Mouse (Mus musculus) forebrain, embryonic 12.5 days (tissue): ENCODE measurements at regions not wholly inside any gene's neighbourhood (a gene's known extent, or its start where the extent isn't known, plus 50 kb on each side); places are given as distances from the start of the nearest gene placed in this dataset.

Source experiments
- ATAC-seq: fragments of 200-750 bp; cut with Nextera tagmentation; 2 replicates; pipeline ENCODE4 v1.8.0; 2017; ENCODE audit warnings: moderate TSS enrichment; ENCODE audit not compliant: low FRiP score
- H3K27ac ChIP-seq: fragments of 300-500 bp; sonication (generic); 2 replicates; pipeline ENCODE4 v1.5.1; 2016; ENCODE audit warnings: mild to moderate bottlenecking
- H3K27me3 ChIP-seq: fragments of 300-500 bp; sonication (generic); 2 replicates; pipeline ENCODE4 v1.6.1; 2016; ENCODE audit warnings: mild to moderate bottlenecking
- H3K36me3 ChIP-seq: fragments of 300-500 bp; sonication (generic); replicated peaks from 2 replicates; pipeline ENCODE4 v1.6.1; 2016; ENCODE audit warnings: mild to moderate bottlenecking
- H3K4me1 ChIP-seq: fragments of 300-500 bp; sonication (generic); 2 replicates; pipeline ENCODE4 v1.6.1; 2016
- H3K4me2 ChIP-seq: fragments of 300-500 bp; sonication (generic); 2 replicates; pipeline ENCODE4 v1.6.1; 2016; ENCODE audit warnings: mild to moderate bottlenecking, moderate library complexity
- H3K4me3 ChIP-seq: fragments of 300-500 bp; sonication (generic); replicated peaks from 2 replicates; pipeline ENCODE4 v1.5.1; 2016; ENCODE audit warnings: mild to moderate bottlenecking
- H3K9ac ChIP-seq: fragments of 300-500 bp; sonication (generic); 2 replicates; pipeline ENCODE4 v1.6.1; 2016; ENCODE audit warnings: mild to moderate bottlenecking
- H3K9me3 ChIP-seq: fragments of 300-500 bp; sonication (generic); 2 replicates; pipeline ENCODE4 v1.6.1; 2016
- WGBS: fragments of 180-500 bp; shearing (Covaris S2); methylation state at CpG from one replicate; pipeline ENCODE4 v1.1.7; 2016; 5-methylcytosine and 5-hydroxymethylcytosine counted together

DNA sequence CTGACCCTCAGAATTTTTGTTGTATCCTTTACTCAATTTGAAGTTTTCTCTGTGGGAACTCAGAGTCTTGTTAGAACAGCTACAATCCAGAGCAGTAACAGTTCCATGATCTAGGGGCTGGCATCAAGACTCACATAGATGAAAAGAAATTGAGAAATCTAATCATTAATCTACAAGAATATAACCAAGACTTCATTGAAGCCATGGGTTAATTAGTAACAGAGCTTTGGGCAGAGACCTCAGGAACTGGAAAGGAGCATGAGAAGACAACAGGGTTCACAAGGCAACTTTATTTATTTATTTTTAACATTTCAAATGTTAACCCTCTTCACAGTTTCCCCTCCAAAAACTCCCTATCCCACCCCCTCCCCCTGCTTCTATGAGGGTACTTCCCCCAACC lies 160.4 kb upstream of the Thumpd2 start:
- no peak overlapping the region for H3K4me3 ChIP-seq
- H3K27me3 ChIP-seq, result no peaks in the 10 kb centered on the region
- no peak overlapping the region for H3K27ac ChIP-seq
- H3K9me3 ChIP-seq, result no peaks in the 10 kb centered on the region
- H3K4me2 ChIP-seq, result no peak overlapping the region
- no peaks in the 10 kb centered on the region for H3K36me3 ChIP-seq
- no peaks in the 10 kb centered on the region for H3K4me1 ChIP-seq
- H3K9ac ChIP-seq, result no peak overlapping the region
- ATAC-seq, result no peak

DNA sequence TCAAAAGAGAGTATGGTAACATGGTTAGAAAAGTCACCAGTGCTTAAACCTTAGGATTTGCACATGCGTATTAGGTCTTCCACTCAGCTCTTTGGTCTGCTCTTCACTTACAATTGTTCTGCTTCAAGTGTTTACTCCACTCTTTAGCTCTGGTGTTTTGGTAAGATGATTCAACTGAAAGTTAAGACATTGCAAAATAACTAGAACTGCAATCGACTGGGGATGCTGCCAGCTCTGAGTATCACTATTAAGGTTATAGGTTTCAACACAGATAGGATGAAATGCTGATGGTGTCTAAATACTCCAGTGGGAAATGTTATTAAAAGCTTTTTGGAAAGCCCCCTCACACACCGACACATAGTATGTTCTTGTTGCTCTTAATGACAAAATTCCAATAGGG lies 156.6 kb upstream of the Thumpd2 start:
- Histone ChIP-seq H3K4me3 (no peak overlapping the region), H3K4me2 (no peak overlapping the region), H3K27ac (no peak overlapping the region), H3K27me3 (no peaks in the 10 kb centered on the region), H3K36me3 (no peaks in the 10 kb centered on the region), H3K9ac (no peak overlapping the region), H3K4me1 (no peaks in the 10 kb centered on the region), H3K9me3 (no peaks in the 10 kb centered on the region)
- no peak for ATAC-seq
- WGBS, result 91% methylated on average over 3 of the region's 3 CpGs

DNA sequence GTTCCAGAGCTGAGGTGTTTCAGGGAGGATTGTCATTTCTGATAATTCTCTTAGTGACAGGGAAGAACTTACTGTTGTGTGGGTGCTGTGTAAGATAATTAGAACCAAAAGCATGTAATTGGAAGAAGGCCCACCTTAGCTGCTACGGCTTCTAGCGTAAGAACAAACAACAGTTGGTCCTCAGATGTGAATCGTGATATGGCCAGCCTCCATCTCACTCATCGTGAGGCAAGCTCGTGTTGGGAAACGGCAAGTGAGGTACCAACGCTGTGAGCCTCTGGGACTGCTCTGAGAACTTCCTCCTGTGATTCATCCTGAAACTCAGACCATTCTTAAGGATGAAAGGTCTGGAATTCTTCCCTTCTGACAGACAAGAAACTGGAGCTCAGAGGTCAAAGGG lies 150.0 kb upstream of the Thumpd2 start:
- H3K27me3 ChIP-seq, result no peaks in the 10 kb centered on the region
- no peak overlapping the region for H3K4me2 ChIP-seq
- H3K27ac ChIP-seq, result no peak overlapping the region
- no peaks in the 10 kb centered on the region for H3K9me3 ChIP-seq
- ATAC-seq, result no peak
- no peak overlapping the region for H3K9ac ChIP-seq
- H3K36me3 ChIP-seq, result no peaks in the 10 kb centered on the region
- WGBS, result 92% methylated on average over 7 of the region's 7 CpGs
- no peak overlapping the region for H3K4me3 ChIP-seq
- H3K4me1 ChIP-seq, result no peaks in the 10 kb centered on the region

DNA sequence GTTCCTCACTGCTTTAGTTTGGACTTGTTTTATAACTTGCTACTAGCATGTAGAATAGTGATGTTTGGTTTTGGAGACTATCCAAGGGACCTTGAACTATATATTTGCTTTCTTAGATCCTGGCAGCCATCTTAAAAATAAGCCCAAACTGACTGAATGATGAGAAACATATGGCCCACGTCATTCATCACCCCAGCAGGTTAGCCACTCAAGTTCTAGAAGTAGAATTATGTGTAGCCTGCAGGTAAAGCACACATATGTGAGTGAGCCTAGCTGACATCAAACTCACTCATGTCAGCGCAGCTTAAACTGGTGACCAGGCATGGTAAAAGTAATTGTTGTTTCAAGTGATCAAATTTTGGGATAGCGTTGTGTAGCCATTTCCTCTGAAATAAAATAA lies 147.2 kb upstream of the Thumpd2 start:
- H3K4me3 ChIP-seq, result no peak overlapping the region
- H3K4me2 ChIP-seq, result no peak overlapping the region
- no peak overlapping the region for H3K9ac ChIP-seq
- no peaks in the 10 kb centered on the region for H3K9me3 ChIP-seq
- H3K4me1 ChIP-seq, result no peaks in the 10 kb centered on the region
- no peaks in the 10 kb centered on the region for H3K27me3 ChIP-seq
- H3K36me3 ChIP-seq, result no peaks in the 10 kb centered on the region
- ATAC-seq, result no peak
- H3K27ac ChIP-seq, result no peak overlapping the region
- WGBS, result 84% methylated on average over 3 of the region's 3 CpGs

DNA sequence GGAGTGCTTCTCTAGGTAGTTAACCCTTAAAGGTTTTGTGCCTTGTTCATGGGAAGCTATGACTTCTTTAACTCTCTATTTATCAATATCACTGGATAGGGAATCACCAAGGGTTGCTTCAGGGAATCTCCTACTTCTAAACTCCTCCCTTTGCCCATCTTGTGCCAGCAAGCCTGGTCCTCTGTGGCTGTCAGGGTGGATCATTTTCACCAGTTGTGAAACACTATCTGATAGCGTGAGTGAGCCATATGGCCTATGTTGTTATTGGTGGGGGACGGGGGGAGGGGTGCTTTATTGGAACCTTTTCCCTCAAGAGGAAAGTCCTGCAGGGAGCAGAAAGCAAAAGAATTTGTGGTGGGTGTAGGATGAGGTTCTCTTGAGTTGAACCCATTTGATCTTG lies 145.5 kb upstream of the Thumpd2 start:
- Histone ChIP-seq H3K4me1 (no peaks in the 10 kb centered on the region), H3K27ac (no peak overlapping the region), H3K9ac (no peak overlapping the region), H3K9me3 (no peaks in the 10 kb centered on the region), H3K27me3 (no peaks in the 10 kb centered on the region), H3K36me3 (no peaks in the 10 kb centered on the region), H3K4me3 (no peak overlapping the region), H3K4me2 (no peak overlapping the region)
- no peak for ATAC-seq
- WGBS, result 85% methylated on average over 2 of the region's 2 CpGs

DNA sequence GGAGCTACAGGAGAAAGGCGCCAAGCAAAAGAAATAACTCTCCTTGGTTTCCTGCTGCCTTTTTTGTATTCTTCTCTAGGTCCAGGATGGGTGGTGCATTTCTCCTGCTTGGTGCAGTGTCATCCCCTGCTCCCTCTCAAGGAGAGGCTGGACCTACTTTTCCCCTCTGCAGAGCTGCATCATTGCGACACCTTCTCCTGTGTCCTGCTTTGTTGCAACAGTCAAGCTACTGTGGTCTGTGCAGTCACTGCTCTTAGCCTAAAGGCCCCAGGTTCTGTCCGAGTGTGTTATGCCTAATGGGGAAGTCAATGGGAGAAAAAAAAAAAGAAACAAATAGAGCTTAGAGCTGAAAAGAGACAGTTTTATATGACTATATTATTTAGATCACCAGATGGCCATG lies 144.4 kb upstream of the Thumpd2 start:
- Histone ChIP-seq H3K9me3 (no peaks in the 10 kb centered on the region), H3K4me2 (no peak overlapping the region), H3K27me3 (no peaks in the 10 kb centered on the region), H3K4me3 (no peak overlapping the region), H3K36me3 (no peaks in the 10 kb centered on the region), H3K9ac (no peak overlapping the region), H3K4me1 (no peaks in the 10 kb centered on the region), H3K27ac (no peak overlapping the region)
- WGBS, result 88% methylated on average over 3 of the region's 3 CpGs
- no peak for ATAC-seq

DNA sequence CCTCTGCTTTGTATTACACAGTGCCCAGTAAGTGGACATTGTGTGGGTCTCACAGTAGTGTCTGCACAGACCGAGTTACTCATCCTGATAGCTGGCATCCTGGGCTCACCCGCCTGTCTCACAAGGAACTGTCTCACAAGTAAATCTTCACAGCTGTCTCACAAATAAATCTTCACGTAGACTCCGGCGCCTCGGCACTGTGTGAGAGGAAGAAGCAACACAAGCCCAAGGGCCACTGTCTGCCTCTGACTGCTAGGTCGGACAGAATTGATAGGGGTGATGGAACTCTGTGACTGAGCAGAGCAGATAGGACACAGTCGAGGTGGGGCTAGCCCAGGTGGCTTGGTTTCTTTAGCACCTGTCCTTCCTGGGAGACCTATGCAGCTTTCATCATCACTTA lies 136.2 kb upstream of the Thumpd2 start:
- Histone ChIP-seq H3K4me2 (no peak overlapping the region), H3K36me3 (no peaks in the 10 kb centered on the region), H3K27me3 (no peaks in the 10 kb centered on the region), H3K9me3 (no peaks in the 10 kb centered on the region), H3K9ac (no peak overlapping the region), H3K4me1 (no peaks in the 10 kb centered on the region), H3K27ac (no peak overlapping the region), H3K4me3 (no peak overlapping the region)
- 86% methylated on average over 8 of the region's 8 CpGs for WGBS
- no peak for ATAC-seq

DNA sequence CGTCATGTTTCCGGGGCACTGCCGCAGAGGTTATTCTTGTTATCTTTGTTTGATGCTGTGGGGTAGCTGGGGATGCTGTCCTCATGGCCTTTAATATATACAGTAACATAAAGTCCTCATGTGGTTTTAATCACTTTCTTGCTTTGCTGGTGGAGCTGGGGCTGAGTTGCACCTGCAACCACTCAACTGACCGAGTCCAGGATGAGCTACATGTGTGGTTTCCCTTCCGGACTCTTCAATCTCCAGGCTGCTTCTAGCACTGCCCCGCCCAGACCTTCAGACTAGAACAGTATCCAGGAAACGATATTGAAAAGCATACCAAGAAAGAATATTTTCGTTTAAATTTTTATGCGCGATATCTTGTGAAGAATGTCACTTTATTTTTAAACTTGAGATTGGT lies 129.1 kb upstream of the Thumpd2 start:
- Histone ChIP-seq H3K4me3 (no peak overlapping the region), H3K4me1 (no peaks in the 10 kb centered on the region), H3K9ac (no peak overlapping the region), H3K4me2 (no peak overlapping the region), H3K36me3 (no peaks in the 10 kb centered on the region), H3K27ac (no peak overlapping the region), H3K9me3 (no peaks in the 10 kb centered on the region), H3K27me3 (no peaks in the 10 kb centered on the region)
- WGBS, result 83% methylated on average over 10 of the region's 10 CpGs
- ATAC-seq, result no peak

DNA sequence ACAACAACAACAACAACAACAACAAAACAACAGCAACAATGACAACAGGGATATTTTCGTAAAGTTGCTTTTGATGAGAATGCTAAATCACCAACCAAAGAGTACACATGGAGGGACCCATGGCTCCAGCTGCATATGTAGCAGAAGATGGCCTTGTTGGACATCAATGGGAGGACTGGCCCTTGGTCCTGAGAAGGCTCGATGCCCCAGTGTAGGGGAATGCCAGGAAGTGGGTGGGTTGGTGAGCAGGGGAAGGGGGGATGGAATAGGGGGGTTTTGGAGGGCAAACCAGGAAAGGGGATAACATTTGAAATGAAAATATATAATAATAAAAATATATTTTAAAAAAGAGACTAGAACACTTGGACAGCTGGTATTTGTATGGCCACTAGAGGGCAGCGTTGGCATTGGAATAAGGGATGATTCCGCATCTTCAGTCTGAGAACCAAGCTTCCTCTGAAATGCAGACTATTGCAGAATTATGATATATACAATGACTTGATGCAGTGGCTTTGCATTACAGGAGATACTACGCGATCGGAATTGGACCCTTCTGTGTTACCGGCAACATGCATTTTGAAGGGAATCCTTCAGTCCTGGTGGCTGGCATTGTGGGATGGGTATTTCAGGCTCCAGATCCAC lies 128.5 kb upstream of the Thumpd2 start:
- no peak overlapping the region for H3K27ac ChIP-seq
- H3K9me3 ChIP-seq, result no peaks in the 10 kb centered on the region
- H3K4me3 ChIP-seq, result no peak overlapping the region
- no peak overlapping the region for H3K4me2 ChIP-seq
- H3K9ac ChIP-seq, result no peak overlapping the region
- 43% methylated on average over 8 of the region's 8 CpGs for WGBS
- no peaks in the 10 kb centered on the region for H3K4me1 ChIP-seq
- no peaks in the 10 kb centered on the region for H3K36me3 ChIP-seq
- peak; percentile 62 for ATAC-seq
- H3K27me3 ChIP-seq, result no peaks in the 10 kb centered on the region

DNA sequence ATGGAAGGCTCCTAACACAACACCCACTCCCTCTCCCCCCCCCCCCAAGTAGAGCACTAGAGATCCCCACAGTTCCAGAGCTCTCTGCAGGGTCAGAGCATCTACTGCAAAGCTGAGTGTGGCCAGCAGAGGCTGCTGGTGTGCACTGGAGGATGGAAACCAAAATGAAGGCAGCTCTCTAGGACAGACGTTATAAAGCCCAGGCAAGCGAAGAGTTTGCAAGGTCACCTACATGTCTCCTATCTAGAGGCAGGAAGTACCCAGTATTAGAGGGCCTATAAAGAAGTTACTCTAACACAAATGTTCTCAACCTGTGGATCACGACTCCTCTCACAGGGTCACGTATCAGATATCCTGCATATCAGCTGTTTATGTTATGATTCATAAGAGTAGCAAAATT lies 125.1 kb upstream of the Thumpd2 start:
- Histone ChIP-seq H3K36me3 (no peaks in the 10 kb centered on the region), H3K27me3 (no peaks in the 10 kb centered on the region), H3K9me3 (no peaks in the 10 kb centered on the region), H3K4me2 (no peak overlapping the region), H3K27ac (no peak overlapping the region), H3K4me3 (no peak overlapping the region), H3K9ac (no peak overlapping the region), H3K4me1 (no peaks in the 10 kb centered on the region)
- WGBS, result 62% methylated on average over 4 of the region's 4 CpGs
- ATAC-seq, result 0 out of 2 replicates have a peak, but pooled peaks have one; percentile 56

DNA sequence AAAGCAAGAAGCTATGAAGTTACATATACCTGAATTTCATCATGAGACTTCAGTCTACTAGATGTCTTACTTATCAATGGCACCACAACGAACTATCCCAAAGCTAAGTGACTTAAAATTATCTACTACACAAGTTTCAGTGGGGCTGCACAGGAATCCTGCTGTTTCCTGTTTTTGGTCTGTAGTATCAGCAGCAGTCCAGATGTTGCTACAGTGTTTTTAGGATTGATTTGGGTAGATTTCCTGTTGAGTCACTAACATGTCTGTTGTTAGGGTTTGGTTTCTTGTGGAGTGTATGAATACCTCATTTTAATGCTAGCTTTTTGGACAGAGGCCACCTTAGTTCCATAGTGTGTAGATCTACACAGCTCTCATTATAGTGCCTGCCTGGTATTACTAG lies 120.8 kb upstream of the Thumpd2 start:
- ATAC-seq, result no peak
- H3K4me1 ChIP-seq, result no peaks in the 10 kb centered on the region
- 94% methylated on average over 1 of the region's 1 CpGs for WGBS

DNA sequence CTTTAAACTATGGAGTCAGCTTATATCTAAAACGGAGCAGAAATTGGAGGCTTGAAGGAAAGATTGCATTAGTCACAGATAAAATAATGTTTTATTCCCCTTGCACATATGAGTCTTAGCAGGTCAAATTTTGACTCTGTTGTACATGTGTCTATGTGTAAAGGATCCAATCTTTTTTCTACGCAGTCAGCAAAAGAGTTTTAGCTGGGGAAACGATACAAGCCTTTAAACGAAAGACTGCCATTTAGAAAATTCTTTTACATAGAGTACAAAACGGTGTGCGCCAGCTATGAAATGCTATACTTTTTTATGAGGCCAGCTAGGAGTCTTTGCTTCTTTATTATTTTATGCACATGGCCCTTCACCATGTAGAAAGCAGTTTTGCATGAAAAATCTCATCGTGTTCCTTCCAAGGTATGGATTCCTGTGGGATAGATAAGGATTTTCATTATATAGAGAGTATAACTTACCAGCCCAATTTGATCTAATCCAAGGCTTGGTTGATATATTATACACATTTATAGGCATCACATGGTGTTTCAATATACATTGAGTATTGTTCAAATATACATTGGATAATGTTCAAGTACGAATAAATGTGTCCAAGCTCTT lies 116.0 kb upstream of the Thumpd2 start:
- H3K9me3 ChIP-seq, result no peaks in the 10 kb centered on the region
- no peak overlapping the region for H3K27ac ChIP-seq
- H3K4me3 ChIP-seq, result no peak overlapping the region
- ATAC-seq, result no peak
- no peaks in the 10 kb centered on the region for H3K27me3 ChIP-seq
- H3K4me2 ChIP-seq, result no peak overlapping the region
- no peak overlapping the region for H3K9ac ChIP-seq
- no peaks in the 10 kb centered on the region for H3K4me1 ChIP-seq
- H3K36me3 ChIP-seq, result no peaks in the 10 kb centered on the region
- WGBS, result 90% methylated on average over 8 of the region's 8 CpGs

More for the DNA sequence above, 120.8 kb upstream of the Thumpd2 start:
- Histone ChIP-seq H3K9me3 (no peaks in the 10 kb centered on the region), H3K4me3 (no peak overlapping the region), H3K9ac (no peak overlapping the region), H3K36me3 (no peaks in the 10 kb centered on the region), H3K27ac (no peak overlapping the region), H3K27me3 (no peaks in the 10 kb centered on the region), H3K4me2 (no peak overlapping the region)

DNA sequence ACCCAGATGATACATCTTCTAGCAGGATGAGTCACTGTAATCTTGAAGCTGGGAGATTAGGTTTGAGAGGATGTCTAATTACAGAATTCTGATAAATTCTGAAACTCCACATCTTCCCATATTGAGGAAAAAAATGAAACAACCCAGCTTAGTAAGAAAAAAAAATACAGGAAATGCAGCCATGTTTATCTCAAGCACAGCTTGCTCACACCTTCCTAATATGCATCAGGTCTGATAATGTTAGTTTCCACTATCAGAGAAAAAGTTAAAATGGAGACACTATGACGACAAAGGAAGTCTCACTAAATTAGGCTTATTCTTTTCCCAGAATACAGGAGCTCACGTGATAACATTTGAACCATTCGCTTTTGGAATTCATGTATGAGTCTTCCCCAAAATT lies 111.4 kb upstream of the Thumpd2 start:
- Histone ChIP-seq H3K9me3 (no peaks in the 10 kb centered on the region), H3K27me3 (no peaks in the 10 kb centered on the region), H3K27ac (no peak overlapping the region), H3K36me3 (no peaks in the 10 kb centered on the region), H3K4me1 (no peaks in the 10 kb centered on the region), H3K4me2 (no peak overlapping the region), H3K4me3 (no peak overlapping the region), H3K9ac (no peak overlapping the region)
- 97% methylated on average over 3 of the region's 3 CpGs for WGBS
- no peak for ATAC-seq
